Mouse (Mus musculus): ENCODE data around the gene Ssxb10. TPM values are rescaled to one million over a fixed set of nuclear protein-coding genes. Genes with fewer than 3 reads are reported as not detected.
"Not testable (repeated sequence)": the region's sequence is repeated elsewhere in the genome, so short reads cannot be mapped to it uniquely, and the experiment has no call there.

Ssxb10 gene
- not detected for total RNA-seq (2021)
- long read RNA-seq, experiment 1 = 0 reads
- long read RNA-seq, experiment 2 = 0 reads

- no peak for DNase-seq
Observed at GRCm38 (mm10) chrX:8327124-8327523, at the start of gene Ssxb10. Gene Ssxb10, plus strand, starts transcription at chrX:8327424.

DNA sequence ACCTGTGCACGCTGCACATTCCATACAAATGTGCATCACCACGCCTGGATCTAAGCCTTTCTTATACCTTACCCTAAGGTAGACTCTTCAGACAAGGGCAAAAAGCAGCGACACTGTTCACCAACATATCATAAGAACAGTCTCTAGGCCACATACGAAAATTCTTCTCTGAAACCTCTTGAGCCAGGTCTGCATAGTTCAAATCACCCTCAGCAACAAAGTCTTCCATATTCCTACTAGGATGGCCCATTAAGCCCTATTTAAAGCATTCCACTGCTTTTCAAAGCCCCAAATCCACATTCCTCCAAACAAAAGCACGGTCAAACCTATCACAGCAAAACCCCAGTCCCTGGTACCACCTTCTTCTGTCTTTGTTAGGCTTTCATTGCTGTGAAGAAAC, 38.6 kb upstream of the Ssxb10 start:
- no peak for DNase-seq

DNA sequence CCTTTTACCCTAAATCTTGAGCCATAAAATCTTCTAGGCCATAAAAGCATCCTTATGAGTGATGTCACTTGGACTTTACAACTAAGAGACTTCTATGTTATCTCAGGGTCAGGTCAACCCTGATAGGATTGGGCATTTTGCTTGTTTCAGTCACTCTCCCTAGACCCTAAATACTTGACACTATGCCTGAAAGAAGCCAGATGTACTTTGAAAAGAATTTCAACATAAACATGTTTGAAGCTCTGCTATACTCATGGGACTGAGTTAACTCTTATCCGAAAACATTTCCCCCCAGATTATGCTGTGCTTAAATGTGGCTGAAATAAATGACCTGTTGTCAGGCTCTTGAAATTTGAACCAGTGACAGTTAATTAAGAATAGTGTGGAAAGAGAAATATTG, 17.9 kb upstream of the Ssxb10 start:
- no peak for DNase-seq

GRCm38 (mm10) chrX:8314905-8315304, 12.3 kb upstream of the Ssxb10 start:
- DNase-seq = peak; percentile 42

GRCm38 (mm10) chrX:8366678-8367077, 39.5 kb downstream of the Ssxb10 start, which contains the start of gene Ssxb9:
Gene Ssxb9, plus strand, starts transcription at chrX:8366978.
- DNase-seq = not testable (repeated sequence)

Other genes starting within 250 kb of the Ssxb10 start
- gene Was, start 236.9 kb upstream of the Ssxb10 start, total RNA-seq (2021) = 1 to 10 TPM; 3.8 to 4.5 TPM
- 10 to 100 TPM; 40.7 to 54.9 TPM for gene Wdr13, start 194.5 kb upstream of the Ssxb10 start, total RNA-seq (2021)
- 100 to 1,000 TPM; 312 to 347 TPM for gene Rbm3, start 181.5 kb upstream of the Ssxb10 start, total RNA-seq (2021)
- gene Tbc1d25, start 151.2 kb upstream of the Ssxb10 start, total RNA-seq (2021) = 1 to 10 TPM; 7.3 to 8.0 TPM
- gene Ebp, start 133.9 kb upstream of the Ssxb10 start, total RNA-seq (2021) = 10 to 100 TPM; 41.5 to 53.1 TPM
- gene Porcn, start 120.9 kb upstream of the Ssxb10 start, total RNA-seq (2021) = 1 to 10 TPM; 5.4 to 7.8 TPM
- gene Ftsj1, start 75.0 kb upstream of the Ssxb10 start, total RNA-seq (2021) = 10 to 100 TPM; 18.3 to 22.3 TPM
- gene Slc38a5, start 56.3 kb upstream of the Ssxb10 start, total RNA-seq (2021) = 1 to 10 TPM; 2.5 to 2.7 TPM
- not detected for gene Ssxb9, start 39.6 kb downstream of the Ssxb10 start, total RNA-seq (2021)
- gene Ssxb1, start 85.9 kb downstream of the Ssxb10 start, total RNA-seq (2021) = not detected
- not detected for gene Ssxb2, start 134.3 kb downstream of the Ssxb10 start, total RNA-seq (2021)
- not detected for gene Gm14459, start 197.5 kb downstream of the Ssxb10 start, total RNA-seq (2021)
- gene Ssxb6, start 220.8 kb downstream of the Ssxb10 start, total RNA-seq (2021) = not detected